Mouse (Mus musculus) MEL (cell line): ENCODE results near the gene Zfp473. TPM values are rescaled to one million over a fixed set of nuclear protein-coding genes. Genes with fewer than 3 reads are reported as not detected.

Experiments used
- DNase-seq: peaks from one replicate; pipeline ENCODE4 v3.0.0; 2011; ENCODE audit warnings: low read depth, low spot score
- H3K27ac ChIP-seq: 2 replicates; pipeline ENCODE4 v1.5.1; 2012; ENCODE audit warnings: low read depth, mild to moderate bottlenecking, control low read depth, low read length, moderate library complexity; ENCODE audit not compliant: control insufficient read depth
- H3K27me3 ChIP-seq, 2 experiments: fragments of 150-350 bp in 1 of 2; sonication (generic) in 1 of 2; 2 replicates each; pipeline ENCODE4 v1.6.1; 2012; ENCODE audit warnings: low read length in 2 of 2, mild to moderate bottlenecking in 2 of 2, improper control_type of control experiment in 1 of 2, moderate library complexity in 1 of 2; ENCODE audit not compliant: insufficient read depth in 2 of 2, control insufficient read depth in 1 of 2
- H3K36me3 ChIP-seq, 2 experiments: 2 replicates each; pipeline ENCODE4 v1.6.1; 2012 to 2014; ENCODE audit warnings: low read length in 2 of 2, improper control_type of control experiment in 1 of 2, inconsistent platforms in 1 of 2, mild to moderate bottlenecking in 1 of 2; ENCODE audit not compliant: insufficient read depth in 2 of 2, control insufficient read depth in 1 of 2
- H3K4me1 ChIP-seq, 2 experiments: fragments of 150-350 bp in 1 of 2; sonication (generic) in 1 of 2; 2 replicates each; pipeline ENCODE4 v1.6.1; 2012; ENCODE audit warnings: low read length in 2 of 2, improper control_type of control experiment in 1 of 2, mild to moderate bottlenecking in 1 of 2; ENCODE audit not compliant: insufficient read depth in 2 of 2, control insufficient read depth in 1 of 2
- H3K4me3 ChIP-seq, 2 experiments: fragments of 150-350 bp in 1 of 2; sonication (generic) in 1 of 2; 2 replicates each; pipeline ENCODE4 v1.5.1; 2012; ENCODE audit warnings: low read depth in 2 of 2, low read length in 2 of 2, mild to moderate bottlenecking in 2 of 2, moderate library complexity in 2 of 2, control low read depth in 1 of 2, improper control_type of control experiment in 1 of 2; ENCODE audit not compliant: control insufficient read depth in 1 of 2, insufficient read depth in 1 of 2
- H3K79me2 ChIP-seq: 2 replicates; pipeline ENCODE4 v1.6.1; 2012; ENCODE audit warnings: mild to moderate bottlenecking, low read length, moderate library complexity; ENCODE audit not compliant: control insufficient read depth, poor library complexity, insufficient read depth
- H3K9ac ChIP-seq: 2 replicates; pipeline ENCODE4 v1.6.1; 2012; ENCODE audit warnings: low read depth, mild to moderate bottlenecking, control low read depth, low read length, moderate library complexity; ENCODE audit not compliant: control insufficient read depth, poor library complexity, severe bottlenecking
- H3K9me3 ChIP-seq: fragments of 150-350 bp; sonication (generic); replicated peaks from 2 replicates; pipeline ENCODE4 v1.6.1; 2012; ENCODE audit warnings: mild to moderate bottlenecking, low read length, improper control_type of control experiment, moderate library complexity; ENCODE audit not compliant: insufficient read depth
- BHLHE40 ChIP-seq: IDR thresholded peaks from 2 replicates; pipeline ENCODE4 v1.6.1; 2012; ENCODE audit warnings: low read depth, mild to moderate bottlenecking, inconsistent platforms, low read length, improper control_type of control experiment, borderline replicate concordance
- CHD2 ChIP-seq: IDR thresholded peaks from 2 replicates; pipeline ENCODE4 v1.6.1; 2011; ENCODE audit warnings: low read length, improper control_type of control experiment
- CTCF ChIP-seq, 3 experiments: IDR thresholded peaks in 2 of 3; conservative IDR thresholded peaks in 1 of 3; 2 replicates each; pipeline ENCODE4 v1.5.1; 2011 to 2012; ENCODE audit warnings: low read length in 3 of 3, low read depth in 2 of 3, mild to moderate bottlenecking in 2 of 3, improper control_type of control experiment in 1 of 3, inconsistent platforms in 1 of 3, mixed read lengths in 1 of 3, moderate library complexity in 1 of 3; ENCODE audit not compliant: control insufficient read depth in 1 of 3, insufficient read depth in 1 of 3, poor library complexity in 1 of 3, severe bottlenecking in 1 of 3
- E2F4 ChIP-seq: IDR thresholded peaks from 2 replicates; pipeline ENCODE4 v1.6.1; 2011; ENCODE audit warnings: low read depth, low read length, improper control_type of control experiment, borderline replicate concordance
- ELF1 ChIP-seq: IDR thresholded peaks from 2 replicates; pipeline ENCODE4 v1.6.1; 2014; ENCODE audit warnings: low read depth, mild to moderate bottlenecking, inconsistent platforms, low read length, improper control_type of control experiment, moderate library complexity
- EP300 ChIP-seq, 2 experiments: IDR thresholded peaks; 2 replicates each; pipeline ENCODE4 v1.6.1; 2011; ENCODE audit warnings: improper control_type of control experiment in 2 of 2, low read length in 2 of 2, low read depth in 1 of 2, mild to moderate bottlenecking in 1 of 2
- ETS1 ChIP-seq: IDR thresholded peaks from 2 replicates; pipeline ENCODE4 v1.6.1; 2012; ENCODE audit warnings: low read depth, mild to moderate bottlenecking, inconsistent platforms, low read length, improper control_type of control experiment, moderate library complexity
- JUND ChIP-seq: IDR thresholded peaks from 2 replicates; pipeline ENCODE4 v1.6.1; 2011; ENCODE audit warnings: low read depth, mild to moderate bottlenecking, improper control_type of control experiment, low read length
- KAT2A ChIP-seq: conservative IDR thresholded peaks from 2 replicates; pipeline ENCODE4 v1.6.1; 2012; ENCODE audit warnings: low read depth, low read length, improper control_type of control experiment, inconsistent platforms
- MAFK ChIP-seq: IDR thresholded peaks from 2 replicates; pipeline ENCODE4 v1.6.1; 2011; ENCODE audit warnings: low read depth, mild to moderate bottlenecking, low read length, improper control_type of control experiment, borderline replicate concordance
- MAZ ChIP-seq: IDR thresholded peaks from 2 replicates; pipeline ENCODE4 v1.6.1; 2012; ENCODE audit warnings: low read depth, mild to moderate bottlenecking, inconsistent platforms, low read length, improper control_type of control experiment
- MEF2A ChIP-seq: IDR thresholded peaks from 2 replicates; pipeline ENCODE4 v1.6.1; 2014; ENCODE audit warnings: low read depth, mild to moderate bottlenecking, inconsistent platforms, low read length, improper control_type of control experiment; ENCODE audit not compliant: poor library complexity, insufficient replicate concordance, severe bottlenecking; ENCODE audit errors: extremely low read depth
- MYC ChIP-seq: IDR thresholded peaks from 2 replicates; pipeline ENCODE4 v1.6.1; 2011; ENCODE audit warnings: low read depth, mild to moderate bottlenecking, low read length, improper control_type of control experiment, moderate library complexity
- POLR2AphosphoS2 ChIP-seq: IDR thresholded peaks from 2 replicates; pipeline ENCODE4 v1.6.1; 2011; ENCODE audit warnings: low read length, improper control_type of control experiment
- POLR2AphosphoS5 ChIP-seq: IDR thresholded peaks from 2 replicates; pipeline ENCODE4 v1.6.1; 2012; ENCODE audit warnings: low read depth, borderline replicate concordance, mild to moderate bottlenecking, inconsistent platforms, low read length, moderate library complexity, mixed read lengths
- RAD21 ChIP-seq: IDR thresholded peaks from 2 replicates; pipeline ENCODE4 v1.6.1; 2011; ENCODE audit warnings: mild to moderate bottlenecking, low read depth, low read length, improper control_type of control experiment
- RCOR1 ChIP-seq: IDR thresholded peaks from 2 replicates; pipeline ENCODE4 v1.6.1; 2012; ENCODE audit warnings: low read depth, mild to moderate bottlenecking, inconsistent platforms, low read length, improper control_type of control experiment
- SIN3A ChIP-seq: IDR thresholded peaks from 2 replicates; pipeline ENCODE4 v1.6.1; 2012; ENCODE audit warnings: low read length, improper control_type of control experiment, inconsistent platforms
- SMC3 ChIP-seq: IDR thresholded peaks from 2 replicates; pipeline ENCODE4 v1.6.1; 2011; ENCODE audit warnings: low read depth, low read length, improper control_type of control experiment
- TCF12 ChIP-seq: IDR thresholded peaks from 2 replicates; pipeline ENCODE4 v1.6.1; 2014; ENCODE audit warnings: low read depth, mild to moderate bottlenecking, inconsistent platforms, low read length, improper control_type of control experiment, moderate library complexity
- UBTF ChIP-seq: IDR thresholded peaks from 2 replicates; pipeline ENCODE4 v1.6.1; 2012; ENCODE audit warnings: low read depth, mild to moderate bottlenecking, inconsistent platforms, low read length, improper control_type of control experiment, moderate library complexity, borderline replicate concordance; ENCODE audit not compliant: insufficient read depth
- USF2 ChIP-seq, 2 experiments: IDR thresholded peaks; 2 replicates each; pipeline ENCODE4 v1.6.1; 2011 to 2012; ENCODE audit warnings: improper control_type of control experiment in 2 of 2, low read length in 2 of 2, borderline replicate concordance in 1 of 2, inconsistent platforms in 1 of 2, low read depth in 1 of 2, mild to moderate bottlenecking in 1 of 2; ENCODE audit not compliant: insufficient read depth in 1 of 2
- ZKSCAN1 ChIP-seq: IDR thresholded peaks from 2 replicates; pipeline ENCODE4 v1.6.1; 2012; ENCODE audit warnings: low read depth, mild to moderate bottlenecking, inconsistent platforms, low read length, improper control_type of control experiment, moderate library complexity
- ZNF384 ChIP-seq: IDR thresholded peaks from 2 replicates; pipeline ENCODE4 v1.6.1; 2012; ENCODE audit warnings: low read depth, mild to moderate bottlenecking, inconsistent platforms, low read length, improper control_type of control experiment
- polyA plus RNA-seq, 2 experiments: library from polyadenylated mRNA; stranded (reverse) in 1 of 2; unstranded in 1 of 2; fragments of >175 nt in 1 of 2; fragments of >200 nt in 1 of 2; gene quantifications; 2 replicates each; pipeline versions ENCODE4 v1.2.1 to v1.2.4; 2012; ENCODE audit warnings: low replicate concordance in 2 of 2, low read depth in 1 of 2; ENCODE audit not compliant: insufficient read length in 2 of 2, insufficient read depth in 1 of 2, missing spikeins in 1 of 2
- total RNA-seq: library from RNA; depleted of rRNA; stranded (reverse); fragments of 300-350 nt; gene quantifications from 2 replicates; pipeline ENCODE4 v1.2.3, GENCODE M21; 2012

Zfp473 gene
- total and polyA plus RNA-seq, 3 experiments: 0.65 to 0.96 TPM; not detected in 1

- peak; percentile 24 for DNase-seq
- H3K27me3 ChIP-seq: no peaks in the 10 kb centered on the region; a peak in 1 of 4 replicates
- no peaks in the 10 kb centered on the region for H3K9me3 ChIP-seq
- TF ChIP-seq JUND (no peak), UBTF (no peak), ZNF384 (0 out of 2 replicates have a peak, but pooled peaks have one; percentile 6), SMC3 (peak; percentile 30), RAD21 (peak; percentile 38), EP300 (IDR thresholded peaks at IDR 0.05; ENCODE audit: low read depth in 1 of 2, low read length in 2 of 2) (no peak), KAT2A (no peak), MAFK (no peak), POLR2AphosphoS2 (no peak), RCOR1 (no peak), ETS1 (no peak), BHLHE40 (no peak), MAZ (no peak), SIN3A (no peak), ZKSCAN1 (no peak), POLR2AphosphoS5 (no peak), MYC (0 out of 2 replicates have a peak, but pooled peaks have one; percentile 36), CTCF (IDR thresholded peaks at IDR 0.05 in 2 of 3, conservative IDR thresholded peaks at IDR 0.05 in 1 of 3; ENCODE audit: control insufficient read depth in 1 of 3, insufficient read depth in 1 of 3, low read depth in 2 of 3, low read length in 3 of 3, poor library complexity in 1 of 3, severe bottlenecking in 1 of 3) (peak in 2 of 3 experiments; percentile 23 to 26; a peak in 3 of 6 replicates), ELF1 (no peak), TCF12 (no peak), MEF2A (no peak), USF2 (IDR thresholded peaks at IDR 0.05; ENCODE audit: borderline replicate concordance in 1 of 2, insufficient read depth in 1 of 2, low read depth in 1 of 2, low read length in 2 of 2) (no peak), E2F4 (no peak), CHD2 (no peak)
- H3K4me3 ChIP-seq: no peak overlapping the region
- H3K4me1 ChIP-seq: no peaks in the 10 kb centered on the region
- H3K79me2 ChIP-seq: no peaks in the 10 kb centered on the region
- no peak overlapping the region for H3K27ac ChIP-seq
- H3K9ac ChIP-seq: no peak overlapping the region
- no peaks in the 10 kb centered on the region for H3K36me3 ChIP-seq
Measured at GRCm38 (mm10) chr7:44706322-44706721, 44.5 kb downstream of the Zfp473 start.
